Mouse (Mus musculus): Measurements from ENCODE around the gene Car2. TPM values are rescaled to one million over a fixed set of nuclear protein-coding genes. Genes with fewer than 3 reads are reported as not detected.

Gene Car2
- polyA plus RNA-seq, 1 experiment: 437 TPM

GRCm38 (mm10) chr3:14907271-14907670 lies 21.2 kb downstream of the Car2 start:
- TF ChIP-seq CTCF (IDR thresholded peaks at IDR 0.05; ENCODE audit: extremely low read depth, insufficient read depth, low read length) (no peak), POLR2A (IDR thresholded peaks at IDR 0.05; ENCODE audit: extremely low read depth, insufficient read depth, low read length) (no peak)
- Histone ChIP-seq H3K27ac (ENCODE audit: insufficient read depth, low read length) (no peak overlapping the region), H3K4me1 (ENCODE audit: control insufficient read depth, insufficient read depth, low read length) (no peaks in the 10 kb centered on the region), H3K4me3 (ENCODE audit: insufficient read depth, low read length) (no peak overlapping the region)

GRCm38 (mm10) chr3:14911992-14912582 lies 26.0 kb downstream of the Car2 start:
- TF ChIP-seq POLR2A (IDR thresholded peaks at IDR 0.05; ENCODE audit: extremely low read depth, insufficient read depth, low read length) (no peak), CTCF (IDR thresholded peaks at IDR 0.05; ENCODE audit: extremely low read depth, insufficient read depth, low read length) (no peak)
- no peak overlapping the region for H3K4me3 ChIP-seq (ENCODE audit: insufficient read depth, low read length)
- H3K27ac ChIP-seq (ENCODE audit: insufficient read depth, low read length): no peak overlapping the region
- H3K4me1 ChIP-seq (ENCODE audit: control insufficient read depth, insufficient read depth, low read length): no peaks in the 10 kb centered on the region

- Histone ChIP-seq H3K27ac (ENCODE audit: insufficient read depth, low read length) (no peak overlapping the region), H3K4me1 (ENCODE audit: control insufficient read depth, insufficient read depth, low read length) (no peaks in the 10 kb centered on the region), H3K4me3 (ENCODE audit: insufficient read depth, low read length) (no peak overlapping the region)
- TF ChIP-seq POLR2A (IDR thresholded peaks at IDR 0.05; ENCODE audit: extremely low read depth, insufficient read depth, low read length): no peak
- no peak for TF ChIP-seq CTCF (IDR thresholded peaks at IDR 0.05; ENCODE audit: extremely low read depth, insufficient read depth, low read length)
These were observed 27.7 kb downstream of the Car2 start for GRCm38 (mm10) chr3:14913774-14914173.

- no peak overlapping the region for H3K27ac ChIP-seq (ENCODE audit: insufficient read depth, low read length)
- no peak for TF ChIP-seq POLR2A (IDR thresholded peaks at IDR 0.05; ENCODE audit: extremely low read depth, insufficient read depth, low read length)
- TF ChIP-seq CTCF (IDR thresholded peaks at IDR 0.05; ENCODE audit: extremely low read depth, insufficient read depth, low read length): no peak
- no peak overlapping the region for H3K4me3 ChIP-seq (ENCODE audit: insufficient read depth, low read length)
- H3K4me1 ChIP-seq (ENCODE audit: control insufficient read depth, insufficient read depth, low read length): no peaks in the 10 kb centered on the region
These were observed 29.3 kb downstream of the Car2 start for GRCm38 (mm10) chr3:14915355-14915754.

- no peak overlapping the region for H3K4me3 ChIP-seq (ENCODE audit: insufficient read depth, low read length)
- no peaks in the 10 kb centered on the region for H3K4me1 ChIP-seq (ENCODE audit: control insufficient read depth, insufficient read depth, low read length)
- H3K27ac ChIP-seq (ENCODE audit: insufficient read depth, low read length): no peak overlapping the region
- no peak for TF ChIP-seq POLR2A (IDR thresholded peaks at IDR 0.05; ENCODE audit: extremely low read depth, insufficient read depth, low read length)
- no peak for TF ChIP-seq CTCF (IDR thresholded peaks at IDR 0.05; ENCODE audit: extremely low read depth, insufficient read depth, low read length)
These were observed 31.2 kb downstream of the Car2 start for GRCm38 (mm10) chr3:14917261-14917660.

GRCm38 (mm10) chr3:14944706-14945105 lies 58.6 kb downstream of the Car2 start:
- H3K4me3 ChIP-seq (ENCODE audit: insufficient read depth, low read length): no peak overlapping the region
- H3K27ac ChIP-seq (ENCODE audit: insufficient read depth, low read length): no peak overlapping the region
- TF ChIP-seq CTCF (IDR thresholded peaks at IDR 0.05; ENCODE audit: extremely low read depth, insufficient read depth, low read length) (no peak), POLR2A (IDR thresholded peaks at IDR 0.05; ENCODE audit: extremely low read depth, insufficient read depth, low read length) (no peak)
- no peaks in the 10 kb centered on the region for H3K4me1 ChIP-seq (ENCODE audit: control insufficient read depth, insufficient read depth, low read length)

- H3K4me3 ChIP-seq (ENCODE audit: insufficient read depth, low read length): no peak overlapping the region
- no peaks in the 10 kb centered on the region for H3K4me1 ChIP-seq (ENCODE audit: control insufficient read depth, insufficient read depth, low read length)
- H3K27ac ChIP-seq (ENCODE audit: insufficient read depth, low read length): no peak overlapping the region
- TF ChIP-seq CTCF (IDR thresholded peaks at IDR 0.05; ENCODE audit: extremely low read depth, insufficient read depth, low read length): no peak
- TF ChIP-seq POLR2A (IDR thresholded peaks at IDR 0.05; ENCODE audit: extremely low read depth, insufficient read depth, low read length): no peak
These were observed 59.6 kb downstream of the Car2 start for GRCm38 (mm10) chr3:14945627-14946026.

GRCm38 (mm10) chr3:14948067-14948800 lies 62.2 kb downstream of the Car2 start:
- Histone ChIP-seq H3K4me1 (ENCODE audit: control insufficient read depth, insufficient read depth, low read length) (no peaks in the 10 kb centered on the region), H3K27ac (ENCODE audit: insufficient read depth, low read length) (no peak overlapping the region)

GRCm38 (mm10) chr3:14950031-14950430 lies 64.0 kb downstream of the Car2 start:
- H3K27ac ChIP-seq (ENCODE audit: insufficient read depth, low read length): no peak overlapping the region
- no peak for TF ChIP-seq CTCF (IDR thresholded peaks at IDR 0.05; ENCODE audit: extremely low read depth, insufficient read depth, low read length)
- no peak for TF ChIP-seq POLR2A (IDR thresholded peaks at IDR 0.05; ENCODE audit: extremely low read depth, insufficient read depth, low read length)
- no peaks in the 10 kb centered on the region for H3K4me1 ChIP-seq (ENCODE audit: control insufficient read depth, insufficient read depth, low read length)
- H3K4me3 ChIP-seq (ENCODE audit: insufficient read depth, low read length): no peak overlapping the region

More at GRCm38 (mm10) chr3:14948067-14948800, 62.2 kb downstream of the Car2 start:
- no peak overlapping the region for H3K4me3 ChIP-seq (ENCODE audit: insufficient read depth, low read length)
- TF ChIP-seq CTCF (IDR thresholded peaks at IDR 0.05; ENCODE audit: extremely low read depth, insufficient read depth, low read length) (no peak), POLR2A (IDR thresholded peaks at IDR 0.05; ENCODE audit: extremely low read depth, insufficient read depth, low read length) (no peak)

Other genes starting within 250 kb of the Car2 start
- 0.98 and 1.7 TPM in 2 replicates for gene Car13, start 244.5 kb upstream of the Car2 start, polyA plus RNA-seq (2012; rRNA removed)
- 0.08 and 0.33 TPM in 2 replicates for gene Car1, start 77.9 kb upstream of the Car2 start, polyA plus RNA-seq (2012; rRNA removed)
- 1.0 and 1.1 TPM in 2 replicates for gene Car3, start 22.8 kb upstream of the Car2 start, polyA plus RNA-seq (2012; rRNA removed)

Data from cortical plate, adult 2 months (tissue).